Mouse (Mus musculus): ENCODE measurements around the gene Med26. TPM values are rescaled to one million over a fixed set of nuclear protein-coding genes. Genes with fewer than 3 reads are reported as not detected.

The Med26 gene
- polyA plus RNA-seq, 1 experiment from 2014 or later: 14.8 TPM

- no peak overlapping the region for H3K27ac ChIP-seq (replicated peaks; ENCODE audit: low read depth, low read length)
- no peak overlapping the region for H3K4me2 ChIP-seq (ENCODE audit: low read depth, severe bottlenecking)
- no peak overlapping the region for H3K9ac ChIP-seq (ENCODE audit: low read length)
- H3K36me3 ChIP-seq (ENCODE audit: control insufficient read depth, insufficient read depth, low read length): no peaks in the 10 kb centered on the region
- no peak for ATAC-seq (ENCODE audit: insufficient number of reproducible peaks, low FRiP score, low TSS enrichment, low read depth)
- no peak for DNase-seq (ENCODE audit: low spot score)
- no peaks in the 10 kb centered on the region for H3K4me1 ChIP-seq (ENCODE audit: control insufficient read depth, insufficient read depth, low read length)
- no peak overlapping the region for H3K4me3 ChIP-seq (ENCODE audit: low read depth, low read length)
- no peaks in the 10 kb centered on the region for H3K27me3 ChIP-seq (ENCODE audit: control insufficient read depth, insufficient read depth, low read length)
- H3K9me3 ChIP-seq (ENCODE audit: control insufficient read depth, low read length): no peaks in the 10 kb centered on the region
Observed at GRCm38 (mm10) chr8:72521888-72522287, 26.2 kb downstream of the Med26 start.

- no peak overlapping the region for H3K9ac ChIP-seq (ENCODE audit: low read length)
Observed at GRCm38 (mm10) chr8:72517421-72517988, 30.6 kb downstream of the Med26 start.

GRCm38 (mm10) chr8:72513158-72513557 is 34.9 kb downstream of the Med26 start:
- no peaks in the 10 kb centered on the region for H3K9me3 ChIP-seq (ENCODE audit: control insufficient read depth, low read length)
- no peak overlapping the region for H3K27ac ChIP-seq (replicated peaks; ENCODE audit: low read depth, low read length)
- no peak overlapping the region for H3K9ac ChIP-seq (ENCODE audit: low read length)
- no peak overlapping the region for H3K4me2 ChIP-seq (ENCODE audit: low read depth, severe bottlenecking)
- no peaks in the 10 kb centered on the region for H3K27me3 ChIP-seq (ENCODE audit: control insufficient read depth, insufficient read depth, low read length)
- H3K4me1 ChIP-seq (ENCODE audit: control insufficient read depth, insufficient read depth, low read length): no peaks in the 10 kb centered on the region
- no peak overlapping the region for H3K4me3 ChIP-seq (ENCODE audit: low read depth, low read length)
- ATAC-seq (ENCODE audit: insufficient number of reproducible peaks, low FRiP score, low TSS enrichment, low read depth) (no peak), DNase-seq (ENCODE audit: low spot score) (no peak)
- WGBS: 88% methylated on average over 1 of the region's 1 CpGs
- no peaks in the 10 kb centered on the region for H3K36me3 ChIP-seq (ENCODE audit: control insufficient read depth, insufficient read depth, low read length)

More at GRCm38 (mm10) chr8:72517421-72517988, 30.6 kb downstream of the Med26 start:
- Histone ChIP-seq H3K9me3 (ENCODE audit: control insufficient read depth, low read length) (no peaks in the 10 kb centered on the region), H3K36me3 (ENCODE audit: control insufficient read depth, insufficient read depth, low read length) (no peaks in the 10 kb centered on the region), H3K4me2 (ENCODE audit: low read depth, severe bottlenecking) (no peak overlapping the region), H3K27me3 (ENCODE audit: control insufficient read depth, insufficient read depth, low read length) (no peaks in the 10 kb centered on the region), H3K4me1 (ENCODE audit: control insufficient read depth, insufficient read depth, low read length) (no peaks in the 10 kb centered on the region), H3K27ac (replicated peaks; ENCODE audit: low read depth, low read length) (no peak overlapping the region), H3K4me3 (ENCODE audit: low read depth, low read length) (no peak overlapping the region)
- ATAC-seq (ENCODE audit: insufficient number of reproducible peaks, low FRiP score, low TSS enrichment, low read depth): no peak
- DNase-seq (ENCODE audit: low spot score): no peak
- 74% methylated on average over 7 of the region's 7 CpGs for WGBS

- H3K9ac ChIP-seq (ENCODE audit: low read length): no peak overlapping the region
- H3K4me2 ChIP-seq (ENCODE audit: low read depth, severe bottlenecking): no peak overlapping the region
- no peak overlapping the region for H3K27ac ChIP-seq (replicated peaks; ENCODE audit: low read depth, low read length)
- no peaks in the 10 kb centered on the region for H3K27me3 ChIP-seq (ENCODE audit: control insufficient read depth, insufficient read depth, low read length)
- no peaks in the 10 kb centered on the region for H3K9me3 ChIP-seq (ENCODE audit: control insufficient read depth, low read length)
- no peaks in the 10 kb centered on the region for H3K36me3 ChIP-seq (ENCODE audit: control insufficient read depth, insufficient read depth, low read length)
- H3K4me3 ChIP-seq (ENCODE audit: low read depth, low read length): no peak overlapping the region
- no peak for ATAC-seq (ENCODE audit: insufficient number of reproducible peaks, low FRiP score, low TSS enrichment, low read depth)
- no peak for DNase-seq (ENCODE audit: low spot score)
- WGBS: 90% methylated on average over 1 of the region's 1 CpGs
- H3K4me1 ChIP-seq (ENCODE audit: control insufficient read depth, insufficient read depth, low read length): no peaks in the 10 kb centered on the region
Observed at GRCm38 (mm10) chr8:72512648-72513047, 35.4 kb downstream of the Med26 start.

GRCm38 (mm10) chr8:72507505-72507904 is 40.6 kb downstream of the Med26 start:
- WGBS: 96% methylated on average over 1 of the region's 1 CpGs

GRCm38 (mm10) chr8:72504637-72505314 is 43.3 kb downstream of the Med26 start:
- Histone ChIP-seq H3K9ac (ENCODE audit: low read length) (no peak overlapping the region), H3K4me1 (ENCODE audit: control insufficient read depth, insufficient read depth, low read length) (no peaks in the 10 kb centered on the region), H3K36me3 (ENCODE audit: control insufficient read depth, insufficient read depth, low read length) (no peaks in the 10 kb centered on the region; the same call in 1 of the 2 replicates), H3K27ac (replicated peaks; ENCODE audit: low read depth, low read length) (no peak overlapping the region), H3K4me3 (ENCODE audit: low read depth, low read length) (no peak overlapping the region), H3K9me3 (ENCODE audit: control insufficient read depth, low read length) (no peaks in the 10 kb centered on the region), H3K27me3 (ENCODE audit: control insufficient read depth, insufficient read depth, low read length) (no peaks in the 10 kb centered on the region), H3K4me2 (ENCODE audit: low read depth, severe bottlenecking) (no peak overlapping the region)
- DNase-seq (ENCODE audit: low spot score) (no peak), ATAC-seq (ENCODE audit: insufficient number of reproducible peaks, low FRiP score, low TSS enrichment, low read depth) (no peak)

More at GRCm38 (mm10) chr8:72507505-72507904, 40.6 kb downstream of the Med26 start:
- H3K9ac ChIP-seq (ENCODE audit: low read length): no peak overlapping the region
- H3K9me3 ChIP-seq (ENCODE audit: control insufficient read depth, low read length): no peaks in the 10 kb centered on the region
- no peaks in the 10 kb centered on the region for H3K27me3 ChIP-seq (ENCODE audit: control insufficient read depth, insufficient read depth, low read length)
- ATAC-seq (ENCODE audit: insufficient number of reproducible peaks, low FRiP score, low TSS enrichment, low read depth) (no peak), DNase-seq (ENCODE audit: low spot score) (no peak)
- no peak overlapping the region for H3K4me2 ChIP-seq (ENCODE audit: low read depth, severe bottlenecking)
- H3K4me3 ChIP-seq (ENCODE audit: low read depth, low read length): no peak overlapping the region
- no peaks in the 10 kb centered on the region; the same call in 1 of the 2 replicates for H3K36me3 ChIP-seq (ENCODE audit: control insufficient read depth, insufficient read depth, low read length)
- H3K27ac ChIP-seq (replicated peaks; ENCODE audit: low read depth, low read length): no peak overlapping the region
- H3K4me1 ChIP-seq (ENCODE audit: control insufficient read depth, insufficient read depth, low read length): no peaks in the 10 kb centered on the region

- Histone ChIP-seq H3K9me3 (ENCODE audit: control insufficient read depth, low read length) (no peaks in the 10 kb centered on the region), H3K4me2 (ENCODE audit: low read depth, severe bottlenecking) (no peak overlapping the region), H3K4me3 (ENCODE audit: low read depth, low read length) (no peak overlapping the region), H3K27ac (replicated peaks; ENCODE audit: low read depth, low read length) (no peak overlapping the region), H3K4me1 (ENCODE audit: control insufficient read depth, insufficient read depth, low read length) (no peaks in the 10 kb centered on the region), H3K9ac (ENCODE audit: low read length) (no peak overlapping the region), H3K36me3 (ENCODE audit: control insufficient read depth, insufficient read depth, low read length) (no peaks in the 10 kb centered on the region; the same call in 1 of the 2 replicates), H3K27me3 (ENCODE audit: control insufficient read depth, insufficient read depth, low read length) (no peaks in the 10 kb centered on the region)
- no peak for ATAC-seq (ENCODE audit: insufficient number of reproducible peaks, low FRiP score, low TSS enrichment, low read depth)
- no peak for DNase-seq (ENCODE audit: low spot score)
Observed at GRCm38 (mm10) chr8:72504137-72504536, 43.9 kb downstream of the Med26 start.

GRCm38 (mm10) chr8:72500521-72500931 is 47.5 kb downstream of the Med26 start:
- Histone ChIP-seq H3K4me1 (ENCODE audit: control insufficient read depth, insufficient read depth, low read length) (no peaks in the 10 kb centered on the region), H3K27ac (replicated peaks; ENCODE audit: low read depth, low read length) (no peak overlapping the region), H3K4me3 (ENCODE audit: low read depth, low read length) (no peak overlapping the region), H3K27me3 (ENCODE audit: control insufficient read depth, insufficient read depth, low read length) (no peaks in the 10 kb centered on the region), H3K9me3 (ENCODE audit: control insufficient read depth, low read length) (no peaks in the 10 kb centered on the region), H3K36me3 (ENCODE audit: control insufficient read depth, insufficient read depth, low read length) (peaks cover 11% of the 10 kb centered on the region; the same call in 1 of the 2 replicates), H3K9ac (ENCODE audit: low read length) (no peak overlapping the region), H3K4me2 (ENCODE audit: low read depth, severe bottlenecking) (no peak overlapping the region)
- WGBS: 93% methylated on average over 1 of the region's 1 CpGs
- DNase-seq (ENCODE audit: low spot score) (no peak), ATAC-seq (ENCODE audit: insufficient number of reproducible peaks, low FRiP score, low TSS enrichment, low read depth) (no peak)
